In the genomic region with DNA sequence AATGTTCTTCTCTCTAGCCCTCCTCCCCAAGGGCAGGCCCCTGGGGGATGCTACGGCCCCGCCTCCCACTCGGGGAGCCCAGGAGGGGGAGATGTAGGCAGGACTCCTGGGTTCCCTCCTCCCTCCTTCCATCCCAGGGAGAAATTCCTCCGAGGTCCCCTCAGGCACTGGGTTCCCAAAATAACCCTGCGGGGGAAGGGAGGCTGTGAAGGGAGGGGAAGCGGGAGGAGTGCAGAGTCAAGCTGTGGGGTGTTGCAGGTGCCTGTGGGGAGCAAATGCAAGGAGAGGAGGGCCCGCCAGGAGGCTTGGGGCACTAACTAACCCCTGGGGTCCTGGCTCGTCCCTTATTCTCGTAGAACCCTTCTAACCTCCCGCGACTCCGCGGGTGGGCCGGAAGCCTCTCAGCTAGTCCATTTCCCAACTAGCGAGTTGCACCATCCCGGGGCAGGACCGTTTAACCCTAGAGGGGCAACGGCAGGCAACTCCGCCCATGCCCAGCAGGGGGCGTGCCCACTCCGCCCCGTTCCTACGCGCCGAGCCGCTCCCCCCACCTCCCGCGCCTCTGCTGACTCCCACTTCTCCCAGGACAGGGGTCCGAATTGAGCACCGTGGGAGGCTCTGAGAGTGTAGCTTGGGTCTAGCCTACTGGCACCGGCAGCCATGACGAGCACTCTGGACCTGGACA, we compare ENCODE assay signal across 8 mouse cellular contexts. TPM values are rescaled to one million over a fixed set of nuclear protein-coding genes. Genes with fewer than 3 reads are reported as not detected.
DNase-seq lines count a peak whose midpoint lies in the region; ATAC-seq and TF ChIP-seq lines count a peak whose summit lies in the region.

No protein-coding gene starts in this region.

- peak; percentile 52 for ATAC-seq in liver, embryonic 13.5 days (ENCODE audit: low read depth)
- ATAC-seq in stomach, postnatal 0 days (ENCODE audit: low FRiP score, low TSS enrichment), result peak; percentile 53

- peaks cover 55% of the 10 kb centered on the region for H3K4me1 ChIP-seq in liver, embryonic 13.5 days (replicated peaks)
- H3K4me1 ChIP-seq in stomach, postnatal 0 days (replicated peaks; ENCODE audit: control insufficient read depth, insufficient read depth), result no peaks in the 10 kb centered on the region

- peaks cover 7% of the 10 kb centered on the region for H3K36me3 ChIP-seq in liver, embryonic 13.5 days
- H3K36me3 ChIP-seq in myocyte (ENCODE audit: control insufficient read depth, insufficient read depth), result no peaks in the 10 kb centered on the region
- H3K36me3 ChIP-seq in stomach, postnatal 0 days (ENCODE audit: control insufficient read depth, insufficient read depth, low read length), result no peaks in the 10 kb centered on the region

- DNase-seq in 416B (ENCODE audit: low read depth) (peak; percentile 89), WW6 (ENCODE audit: low read depth, low spot score) (peak; percentile 56)
- peak; percentile 75 for DNase-seq in embryo, embryonic 10.5 days (ENCODE audit: low spot score)
- DNase-seq in gastrocnemius, postnatal 14 days, result peak; percentile 85
- DNase-seq in induced T-regulatory cell, adult 2 months (ENCODE audit: low read depth), result peak; percentile 88
- peak; percentile 68 for DNase-seq in liver, embryonic 13.5 days
- DNase-seq in stomach, postnatal 0 days (ENCODE audit: low spot score), result peak; percentile 78

- H3K27me3 ChIP-seq in liver, embryonic 13.5 days, result peaks cover 60% of the 10 kb centered on the region
- H3K27me3 ChIP-seq in myocyte (ENCODE audit: control insufficient read depth, insufficient read depth, insufficient read length), result peaks cover 44% of the 10 kb centered on the region
- H3K27me3 ChIP-seq in stomach, postnatal 0 days (ENCODE audit: control insufficient read depth, insufficient read depth, low read length), result no peaks in the 10 kb centered on the region

- intact Hi-C loops in gastrocnemius, postnatal 14 days (cut with DNase I; ENCODE audit: low total_unique reads), result no loop called here

- no peaks in the 10 kb centered on the region for H3K9me3 ChIP-seq in liver, embryonic 13.5 days (replicated peaks)
- no peaks in the 10 kb centered on the region for H3K9me3 ChIP-seq in stomach, postnatal 0 days (ENCODE audit: control insufficient read depth, low read length)

- peak overlapping the region; percentile 91 for H3K4me2 ChIP-seq in liver, embryonic 13.5 days
- H3K4me2 ChIP-seq in myocyte (ENCODE audit: low read depth), result peak overlapping the region; percentile 61
- H3K4me2 ChIP-seq in stomach, postnatal 0 days (replicated peaks; ENCODE audit: low read depth), result peak overlapping the region; percentile 99

- peak overlapping the region; percentile 65 for H3K27ac ChIP-seq in liver, embryonic 13.5 days
- H3K27ac ChIP-seq in stomach, postnatal 0 days (replicated peaks), result peak overlapping the region; percentile 74

- peak overlapping the region; percentile 59 for H3K9ac ChIP-seq in liver, embryonic 13.5 days
- H3K9ac ChIP-seq in stomach, postnatal 0 days (ENCODE audit: low read length), result peak overlapping the region; percentile 50

- TF ChIP-seq EP300 in stomach, postnatal 0 days (optimal IDR thresholded peaks at IDR 0.05), result peak; percentile 54

- TF ChIP-seq CTCF in stomach, postnatal 0 days (IDR thresholded peaks at IDR 0.05; ENCODE audit: low read depth), result peak; percentile 88

- H3ac ChIP-seq in myocyte (ENCODE audit: control insufficient read depth, insufficient read length), result no peak overlapping the region

- TF ChIP-seq POLR2A in myocyte (IDR thresholded peaks at IDR 0.05; ENCODE audit: insufficient read length, low read depth), result no peak

- H3K79me2 ChIP-seq in myocyte (ENCODE audit: control insufficient read depth, insufficient read depth), result no peaks in the 10 kb centered on the region

- WGBS in liver, embryonic 13.5 days (ENCODE audit: insufficient replicate concordance), result under 1% methylated on average over 32 of the region's 32 CpGs
- WGBS in stomach, postnatal 0 days, result 1% methylated on average over 25 of the region's 32 CpGs

- H3K4me3 ChIP-seq in liver, embryonic 13.5 days (replicated peaks), result peak overlapping the region; percentile 64
- H3K4me3 ChIP-seq in myocyte, result no peak overlapping the region
- peak overlapping the region; percentile 62 for H3K4me3 ChIP-seq in stomach, postnatal 0 days (ENCODE audit: low read depth, low read length)

TF ChIP-seq in myocyte, 11 proteins besides CTCF, POLR2A, EP300 and RAD21:
- no peak for TF ChIP-seq USF1 (IDR thresholded peaks at IDR 0.05; ENCODE audit: low read depth)
- no peak for TF ChIP-seq E2F4 (IDR thresholded peaks at IDR 0.05; ENCODE audit: insufficient read depth)
- TF ChIP-seq MYOG (IDR thresholded peaks at IDR 0.05; ENCODE audit: control insufficient read depth in 1 of 3, insufficient read depth in 1 of 3, insufficient read length in 2 of 3, low read depth in 2 of 3), result no peak
- no peak for TF ChIP-seq POLR2AphosphoS2 (IDR thresholded peaks at IDR 0.05; ENCODE audit: insufficient read length, low read depth)
- TF ChIP-seq SRF (IDR thresholded peaks at IDR 0.05; ENCODE audit: control insufficient read depth, insufficient read length, low read depth), result no peak
- no peak for TF ChIP-seq REST (IDR thresholded peaks at IDR 0.05; ENCODE audit: insufficient read depth, insufficient read length)
- no peak for TF ChIP-seq TCF12 (IDR thresholded peaks at IDR 0.05; ENCODE audit: insufficient read depth, poor library complexity, severe bottlenecking)
- no peak for TF ChIP-seq TCF3 (IDR thresholded peaks at IDR 0.05; ENCODE audit: insufficient read length, low read depth)
- TF ChIP-seq CEBPB (IDR thresholded peaks at IDR 0.05; ENCODE audit: insufficient read depth, poor library complexity, severe bottlenecking), result no peak
- TF ChIP-seq MAX (IDR thresholded peaks at IDR 0.05; ENCODE audit: low read depth), result no peak
- TF ChIP-seq MYOD1 (IDR thresholded peaks at IDR 0.05; ENCODE audit: control insufficient read depth in 1 of 3, insufficient read length in 2 of 3, low read depth in 2 of 3), result no peak

RNA-seq across cellular contexts. Expression of gene Rasgrp2, which starts 2.1 kb away (rescaled TPM):
- total RNA-seq in gastrocnemius, postnatal 14 days (2021), result 10 to 100 TPM; 24.0 to 37.6 TPM
- polyA plus RNA-seq in liver, embryonic 13.5 days (2015; fragmentation: Nextera tagmentation; extraction: Ambion mirVana), result 77.2 and 85.3 TPM in 2 replicates
- 8.0 TPM for polyA plus RNA-seq in myocyte (2012; fragmentation: generic; extraction: Trizol)
- 53.4 and 57.3 TPM in 2 replicates for polyA plus RNA-seq in stomach, postnatal 0 days (2015; fragmentation: Nextera tagmentation; extraction: Ambion mirVana)

RNA-seq across cellular contexts. Expression of gene Pygm, which starts 17.1 kb away (rescaled TPM):
- total RNA-seq in gastrocnemius, postnatal 14 days (2021), result 1,000 to 10,000 TPM; 4,021 to 4,833 TPM
- polyA plus RNA-seq in liver, embryonic 13.5 days (2015; fragmentation: Nextera tagmentation; extraction: Ambion mirVana), result 2.7 and 2.9 TPM in 2 replicates
- polyA plus RNA-seq in myocyte (2012; fragmentation: generic; extraction: Trizol), result 232 TPM
- polyA plus RNA-seq in stomach, postnatal 0 days (2015; fragmentation: Nextera tagmentation; extraction: Ambion mirVana), result 8.0 and 10.5 TPM in 2 replicates

RNA-seq across cellular contexts. Expression of gene Nrxn2, which starts 17.3 kb away (rescaled TPM):
- total RNA-seq in gastrocnemius, postnatal 14 days (2021), result 1 to 10 TPM; 1.5 to 2.9 TPM
- 0.48 and 0.54 TPM in 2 replicates for polyA plus RNA-seq in liver, embryonic 13.5 days (2015; fragmentation: Nextera tagmentation; extraction: Ambion mirVana)
- 0.01 TPM for polyA plus RNA-seq in myocyte (2012; fragmentation: generic; extraction: Trizol)
- polyA plus RNA-seq in stomach, postnatal 0 days (2015; fragmentation: Nextera tagmentation; extraction: Ambion mirVana), result 0.83 and 1.3 TPM in 2 replicates

RNA-seq across cellular contexts. Expression of gene Sf1, which starts 37.8 kb away (rescaled TPM):
- 10 to 100 TPM; 75.1 to 80.9 TPM for total RNA-seq in gastrocnemius, postnatal 14 days (2021)
- polyA plus RNA-seq in liver, embryonic 13.5 days (2015; fragmentation: Nextera tagmentation; extraction: Ambion mirVana), result 68.4 and 92.3 TPM in 2 replicates
- polyA plus RNA-seq in myocyte (2012; fragmentation: generic; extraction: Trizol), result 131 TPM
- polyA plus RNA-seq in stomach, postnatal 0 days (2015; fragmentation: Nextera tagmentation; extraction: Ambion mirVana), result 42.3 and 52.0 TPM in 2 replicates

Comparison
In these comparisons a context has a peak if more than half of its experiments do, and no peak if none do; other contexts are left out.
1. RNA of gene Pygm, which starts 17.1 kb away (polyA plus RNA-seq): 232 TPM in myocyte (single experiment); 8.0 to 10.5 TPM in stomach, postnatal 0 days and 2.7 to 2.9 TPM in liver, embryonic 13.5 days; every median in the first group is over 10 times any median in the second.
2. Peak in every context shown above with its lines, with median percentiles within 50 percentile points of each other: DNase-seq and H3K4me2 ChIP-seq.